Mouse (Mus musculus): Measurements from ENCODE around the gene Sidt2.
A peak's percentile ranks its signal among the peaks of the same experiment; 100 is the strongest.

Sidt2 gene

DNA sequence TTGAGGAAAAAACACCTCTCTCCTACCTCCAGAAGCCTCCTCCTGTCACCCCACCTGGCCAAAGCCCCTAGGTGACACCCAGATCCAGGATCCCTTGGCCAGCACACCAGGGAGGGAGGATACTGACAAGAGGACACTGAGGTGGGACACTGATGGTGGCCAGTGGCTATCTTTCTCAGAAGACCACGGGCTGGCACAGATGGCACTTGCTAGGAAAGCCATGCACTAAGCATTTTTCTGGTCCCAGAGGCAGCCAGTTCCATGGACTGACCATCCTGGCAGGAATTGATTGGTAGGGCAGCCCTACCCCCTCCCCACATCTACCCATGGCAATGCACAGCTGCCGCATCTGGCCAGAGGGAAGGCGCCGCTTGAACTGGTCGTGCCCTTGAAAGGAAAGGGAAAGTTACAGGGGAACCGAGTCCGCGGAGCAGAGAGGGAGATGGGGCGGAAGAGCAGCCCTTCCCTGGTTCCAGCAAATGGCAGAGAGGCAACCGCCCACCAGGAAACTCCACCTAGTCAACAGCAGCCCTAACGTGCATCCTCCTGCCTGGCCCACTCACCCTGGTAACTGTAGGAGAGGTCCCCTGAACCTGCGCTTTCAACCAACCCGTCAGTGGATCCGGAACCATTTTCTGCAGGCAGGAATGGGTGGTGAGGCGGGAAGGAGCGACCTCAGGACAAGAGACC lies 8.7 kb downstream of the Sidt2 start:
- no peak for DNase-seq (ENCODE audit: low read depth)

DNA sequence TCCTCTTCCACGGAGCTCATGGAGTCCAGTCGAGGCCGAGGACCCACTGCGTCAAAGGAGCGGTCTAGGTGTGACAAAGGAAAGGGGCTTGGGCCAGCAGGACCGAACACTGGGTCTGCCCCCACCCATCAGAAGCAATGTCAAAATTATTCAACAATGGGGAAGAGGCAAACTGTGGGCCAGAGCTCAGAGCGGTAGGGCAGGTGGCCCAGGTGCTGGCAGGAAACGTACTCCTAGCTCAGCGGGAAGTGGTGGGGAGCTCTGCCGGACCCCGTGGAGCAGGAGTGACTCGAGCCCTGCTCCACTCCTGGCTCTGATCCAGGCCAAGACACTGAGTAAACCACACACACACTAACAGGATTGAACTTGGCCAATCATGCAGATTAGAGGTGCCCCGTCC lies 9.3 kb downstream of the Sidt2 start:
- DNase-seq (ENCODE audit: low read depth), result no peak

DNA sequence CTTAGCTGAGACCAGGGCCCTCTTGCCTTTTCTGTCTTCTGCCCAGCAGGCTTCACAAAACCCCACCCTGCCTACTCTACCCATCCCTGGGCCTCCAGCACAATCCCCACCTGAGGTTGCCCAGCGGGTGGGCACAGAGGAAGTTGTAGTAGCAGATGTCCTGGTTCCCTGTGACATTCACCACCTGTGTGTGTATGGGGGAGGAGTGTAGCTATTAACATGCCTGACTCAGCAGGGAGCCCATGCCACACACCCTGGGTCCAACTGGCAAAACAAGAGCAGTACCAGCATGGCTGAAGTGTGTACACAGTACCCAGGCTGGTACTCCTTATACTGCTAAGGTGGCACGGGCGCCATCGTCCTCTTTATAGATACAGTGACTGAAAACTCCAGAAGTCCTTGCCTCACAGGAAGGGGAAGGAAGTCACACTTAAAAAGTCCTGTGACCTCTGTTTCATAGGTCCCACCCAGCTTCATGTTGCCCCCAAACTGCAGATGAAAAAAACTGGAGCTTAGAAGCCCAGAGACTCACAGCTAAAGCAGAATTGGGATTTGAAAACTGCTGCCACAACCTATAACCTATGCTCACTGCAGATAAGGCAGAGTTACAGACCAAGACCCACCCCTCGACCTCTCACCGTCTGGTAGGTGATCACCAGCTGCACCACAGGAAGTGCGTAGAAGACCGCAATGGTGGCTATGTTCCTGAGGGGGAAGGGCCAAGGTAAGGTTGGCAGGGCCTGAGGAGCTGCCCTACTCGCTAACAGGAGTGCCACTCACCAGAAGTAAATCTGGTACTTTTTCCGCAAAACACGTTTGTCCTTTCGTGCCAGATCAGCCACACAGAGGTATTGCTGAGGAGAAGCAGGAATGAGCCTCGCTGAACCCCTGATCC lies 10.3 kb downstream of the Sidt2 start:
- DNase-seq (ENCODE audit: low read depth), result no peak

DNA sequence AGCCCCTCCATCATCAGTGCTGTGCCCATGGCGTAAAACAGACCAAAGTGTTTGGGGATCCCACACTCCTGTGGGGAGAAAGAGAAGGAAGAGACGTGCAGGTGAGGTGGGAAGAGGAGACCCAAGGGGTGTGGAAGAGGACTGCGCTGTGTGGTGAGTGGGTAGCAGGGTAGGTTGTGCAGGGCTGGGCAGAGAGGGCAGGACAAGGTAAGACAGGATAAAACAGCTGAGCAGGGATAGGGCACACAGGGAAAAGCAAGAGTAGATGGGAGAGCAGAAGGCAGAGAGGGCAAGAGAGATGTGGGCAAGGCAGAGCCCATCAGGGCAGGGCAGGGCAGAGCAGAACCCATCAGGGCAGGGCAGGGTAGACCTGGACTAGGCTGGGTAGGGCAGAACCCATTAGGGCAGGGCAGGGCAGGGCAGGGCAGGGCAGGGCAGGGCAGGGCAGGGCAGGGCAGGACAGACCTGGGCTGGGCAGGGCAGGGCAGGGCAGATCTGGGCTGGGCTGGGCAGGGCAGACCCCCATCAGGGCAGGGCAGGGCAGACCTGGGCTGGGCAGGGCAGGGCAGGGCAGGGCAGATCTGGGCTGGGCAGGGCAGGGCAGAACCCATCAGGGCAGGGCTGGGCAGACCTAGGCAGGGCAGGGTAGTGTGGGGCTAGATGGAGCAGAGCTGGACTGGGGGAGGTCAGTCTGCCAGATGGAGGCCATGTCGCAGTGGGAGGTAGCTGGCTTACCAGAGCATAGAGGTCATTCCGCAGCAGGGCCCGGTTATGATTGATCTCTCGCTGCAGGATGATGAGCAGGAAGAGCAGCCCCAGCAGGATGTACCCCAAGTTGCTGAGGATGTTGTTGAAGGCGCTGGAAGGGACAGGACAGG lies 11.2 kb downstream of the Sidt2 start:
- DNase-seq (ENCODE audit: low read depth), result no peak

DNA sequence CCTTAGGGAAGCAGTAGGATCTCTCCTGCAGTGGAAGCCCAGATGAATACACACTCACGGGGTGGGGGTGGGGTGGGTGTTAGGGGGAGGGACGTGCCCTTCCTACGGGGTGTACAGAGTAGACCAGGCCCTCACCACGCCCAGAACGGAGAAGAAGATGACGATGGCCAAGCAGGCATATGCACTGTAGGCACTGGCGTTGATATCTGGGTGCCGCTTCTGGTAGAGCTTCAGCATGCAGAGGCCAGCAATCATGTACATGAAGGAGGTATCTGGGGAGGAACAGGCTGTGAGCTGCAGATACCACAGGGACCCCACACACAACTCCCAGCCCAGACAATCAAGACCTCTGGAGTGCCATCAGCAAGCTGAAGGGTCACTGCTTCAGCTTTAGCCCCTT lies 12.1 kb downstream of the Sidt2 start:
- DNase-seq (ENCODE audit: low read depth), result no peak

DNA sequence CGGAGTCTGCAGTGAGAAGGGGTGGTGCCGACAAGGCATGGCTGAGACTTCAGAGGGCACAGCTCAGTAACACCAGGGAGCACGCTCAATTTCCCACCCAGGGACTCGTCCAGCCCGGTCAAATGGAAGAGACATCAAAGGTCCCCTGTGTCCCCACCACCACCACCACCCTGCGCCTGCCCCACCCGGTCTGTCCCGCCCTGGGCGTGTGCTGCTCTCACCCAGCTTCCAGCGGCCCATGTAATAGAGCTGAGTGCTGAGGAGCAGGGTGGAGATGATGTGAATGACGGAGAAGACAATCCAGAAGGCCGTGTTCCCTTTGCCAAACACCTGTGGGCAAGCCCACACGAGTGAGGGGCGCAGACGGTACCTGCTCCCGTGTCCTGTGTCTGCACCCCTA lies 12.6 kb downstream of the Sidt2 start:
- DNase-seq (ENCODE audit: low read depth), result no peak

DNA sequence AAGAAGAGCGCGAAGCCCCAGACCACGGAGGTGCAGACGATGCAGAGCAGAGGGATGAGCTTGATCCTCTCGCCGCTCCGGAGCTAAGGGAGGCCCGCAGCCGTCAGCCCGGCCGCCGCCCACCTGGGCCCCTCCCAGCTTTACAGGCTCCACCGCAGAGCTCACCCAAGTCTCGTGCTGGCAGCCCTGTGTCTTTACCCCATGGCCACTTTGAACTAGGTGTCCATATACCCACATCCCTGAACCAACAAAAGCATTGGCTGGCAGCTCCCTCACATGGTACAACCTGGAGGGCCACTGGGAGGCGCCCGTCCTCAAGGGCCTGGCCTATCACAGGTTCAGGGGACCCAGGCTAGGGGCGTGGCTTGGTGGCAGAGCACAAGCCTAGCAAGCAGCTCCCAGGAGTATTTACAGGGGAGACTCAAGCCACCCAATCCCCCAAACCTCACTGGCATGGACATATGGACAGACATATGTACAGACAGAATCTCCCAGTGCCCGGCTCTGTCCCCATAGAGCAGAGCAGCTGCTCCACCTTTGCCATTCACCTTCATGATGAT lies 13.6 kb downstream of the Sidt2 start:
- DNase-seq (ENCODE audit: low read depth), result no peak

DNA sequence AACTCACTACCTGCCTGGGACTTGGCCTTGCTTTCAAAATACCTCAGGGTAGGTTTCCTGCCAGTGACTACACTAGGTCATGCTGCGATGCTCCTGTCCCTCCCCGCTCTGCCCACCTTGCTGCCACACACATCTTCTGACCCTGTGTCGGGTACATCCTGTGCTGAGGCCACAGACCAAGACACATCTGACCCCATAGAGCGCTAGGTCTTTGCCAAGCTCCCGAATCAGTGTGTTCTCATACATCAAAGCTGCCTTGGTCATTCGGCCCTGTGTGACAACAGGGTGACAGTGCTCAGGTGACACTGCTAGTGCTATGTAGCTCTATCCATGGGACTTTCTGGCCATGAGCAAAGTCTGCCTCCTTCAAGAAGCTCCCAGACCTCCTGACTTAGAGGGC lies 15.3 kb downstream of the Sidt2 start:
- no peak for DNase-seq (ENCODE audit: low read depth)

DNA sequence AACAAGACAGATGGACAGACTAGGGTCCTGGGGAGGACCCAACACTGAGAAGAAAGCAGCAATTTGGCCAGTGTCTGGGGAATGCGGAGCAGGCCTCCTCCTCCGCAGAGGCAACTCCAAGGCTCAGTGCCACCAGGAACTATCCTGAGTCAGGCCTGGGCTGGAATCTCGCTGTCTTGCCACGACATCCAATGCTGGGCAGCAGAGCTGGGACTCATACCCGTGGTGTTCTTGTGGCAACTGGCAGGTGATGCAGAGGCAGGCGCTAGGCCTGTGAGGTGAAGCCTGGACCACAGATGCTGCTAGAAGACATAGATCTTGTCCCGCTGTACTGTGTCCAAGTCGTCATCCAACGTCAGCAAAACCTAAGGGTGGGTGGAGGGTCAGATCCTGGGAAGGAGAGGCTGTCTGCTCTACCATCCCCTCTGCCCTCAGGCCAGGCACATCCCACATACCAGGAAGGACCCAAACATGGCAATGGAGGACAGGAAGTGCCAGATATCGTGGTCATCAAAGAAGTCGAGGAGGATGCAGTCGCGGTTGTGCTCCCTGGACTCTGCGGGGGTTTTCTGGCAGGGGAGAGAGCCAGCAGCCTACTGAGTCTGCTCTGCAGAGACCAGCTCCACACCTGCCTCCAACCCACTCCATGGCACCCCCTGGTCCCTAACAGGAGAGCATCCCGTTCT lies 16.0 kb downstream of the Sidt2 start:
- no peak for DNase-seq (ENCODE audit: low read depth)

DNA sequence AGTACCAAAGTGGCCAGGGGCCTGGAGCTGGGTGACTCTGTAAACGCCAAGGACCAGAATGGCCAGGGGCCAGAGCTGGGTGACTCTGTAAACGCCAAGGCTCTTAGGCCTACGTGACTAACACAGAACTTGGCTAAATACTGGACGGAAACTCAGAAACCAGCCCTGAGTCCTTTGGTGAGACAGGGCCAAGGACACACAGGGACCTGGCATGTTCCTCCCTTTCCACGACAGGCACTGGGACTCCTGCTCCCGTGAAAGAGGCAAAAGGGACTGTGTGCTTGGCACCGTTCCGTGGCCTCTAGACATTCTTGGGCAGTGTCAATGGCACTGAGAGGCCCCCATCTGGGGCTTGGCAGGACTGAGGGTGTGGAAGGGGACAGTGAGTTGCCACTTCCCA lies 17.0 kb downstream of the Sidt2 start:
- DNase-seq (ENCODE audit: low read depth), result no peak

DNA sequence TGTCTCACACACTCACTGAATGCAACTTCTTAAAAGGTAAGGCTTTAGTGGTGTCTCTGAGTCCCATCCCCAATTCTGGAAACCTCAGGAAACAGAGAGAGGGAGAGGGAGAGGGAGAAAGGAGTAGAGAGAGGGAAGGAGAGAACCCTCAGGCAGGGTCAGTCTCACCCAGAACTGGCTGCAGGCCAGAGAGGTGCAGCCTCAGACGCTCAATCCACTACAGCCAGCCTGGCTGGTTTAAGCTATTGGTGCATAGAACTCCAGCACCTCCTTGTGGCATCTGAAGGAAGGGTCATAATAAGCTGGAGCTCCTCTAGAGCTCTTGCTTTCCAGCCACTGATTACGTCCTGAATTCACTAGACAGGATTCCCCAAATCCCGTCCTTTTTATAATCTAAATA lies 18.2 kb downstream of the Sidt2 start:
- peak; percentile 72 for DNase-seq (ENCODE audit: low read depth)

DNA sequence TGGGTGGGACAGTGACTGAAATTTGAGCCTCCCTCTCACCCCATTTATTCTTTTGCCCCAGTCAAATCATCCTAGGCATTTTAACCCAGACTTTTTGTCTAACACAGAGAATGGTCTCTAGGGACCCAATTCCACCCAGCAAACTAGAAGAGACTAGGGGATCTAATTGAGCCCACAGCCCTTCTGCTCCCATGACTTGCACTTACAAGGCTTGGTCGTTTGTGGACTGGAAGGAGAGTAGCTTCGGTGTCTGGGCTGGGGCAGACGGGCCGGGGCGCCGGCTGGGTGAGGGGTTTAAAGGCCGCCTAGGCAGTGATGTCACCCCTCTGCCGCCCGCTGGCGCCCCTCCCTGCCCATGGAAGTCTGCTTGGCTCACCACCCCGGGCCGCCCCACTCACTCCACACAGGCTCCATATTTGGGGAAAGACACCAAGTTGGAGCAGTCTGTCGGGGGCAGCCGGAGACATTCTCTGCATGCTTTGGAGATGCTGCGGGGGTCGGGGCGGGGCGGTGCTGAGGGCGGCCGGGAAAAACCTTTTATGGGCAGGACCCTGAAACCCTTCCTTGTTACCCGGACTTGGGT lies 19.3 kb downstream of the Sidt2 start, which contains the start of gene Tagln:
Gene Tagln, minus strand, starts transcription at position 431 of the 583 bp plus-strand sequence.
- DNase-seq (ENCODE audit: low read depth), result no peak

DNA sequence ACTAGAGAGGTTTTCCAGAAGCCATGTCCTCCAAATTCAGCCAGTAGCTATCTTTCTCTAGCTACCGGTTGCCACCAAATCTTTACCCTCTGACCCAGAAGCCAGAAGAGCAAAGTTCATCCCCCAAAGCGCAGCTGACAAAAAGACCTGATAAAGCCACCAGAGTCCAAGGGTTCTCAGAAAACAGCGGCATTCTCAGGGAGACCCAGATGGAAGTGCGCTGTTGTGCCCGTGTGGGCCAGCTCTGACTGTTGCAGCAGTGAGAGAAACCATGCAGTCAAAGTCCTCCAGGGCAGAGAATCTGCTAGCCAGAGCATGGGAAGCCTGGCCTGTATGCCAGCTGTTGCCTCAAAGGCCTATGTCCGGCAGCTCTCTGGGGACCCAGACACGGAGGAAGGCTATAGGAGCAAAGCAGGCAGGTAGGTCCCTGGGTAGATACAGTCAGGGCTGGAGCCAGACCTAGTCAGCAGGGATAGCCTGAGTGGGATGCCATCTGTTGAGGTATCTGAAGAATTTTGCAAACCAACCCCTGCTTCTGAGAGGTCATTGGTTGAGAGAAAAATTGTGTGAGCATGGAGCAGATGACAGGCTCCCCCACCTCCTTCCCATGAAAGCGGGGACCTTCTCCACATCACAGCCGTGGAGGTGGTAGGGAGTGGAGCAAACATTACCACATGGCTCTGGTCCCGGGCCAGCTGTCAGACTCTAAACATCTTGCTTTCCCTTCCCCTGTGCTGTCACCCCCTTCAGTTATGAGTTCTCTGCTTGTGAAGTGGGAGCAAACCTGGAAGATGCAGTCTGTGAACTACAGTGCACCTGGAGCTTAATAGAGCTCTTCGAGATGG lies 22.3 kb downstream of the Sidt2 start:
- no peak for DNase-seq (ENCODE audit: low read depth)

DNA sequence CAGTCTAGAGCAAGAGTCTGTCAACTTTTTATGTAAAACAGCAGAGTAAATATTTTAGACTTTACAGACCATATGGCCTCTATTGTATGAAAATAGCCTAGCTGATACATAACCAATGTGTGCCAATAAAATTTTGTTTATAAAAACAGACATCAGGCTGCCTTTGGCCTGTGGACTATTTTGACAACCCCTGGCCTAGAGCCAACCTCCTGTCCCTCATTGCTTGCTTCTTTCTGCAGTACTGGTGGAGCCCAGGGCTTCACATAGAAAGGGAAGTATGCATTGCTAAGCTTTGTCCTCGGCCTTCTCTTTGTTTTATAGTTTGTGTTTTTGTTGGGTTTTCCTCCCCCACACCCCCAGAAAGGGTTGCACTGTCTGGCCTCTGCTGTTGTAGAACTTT lies 23.1 kb downstream of the Sidt2 start:
- DNase-seq (ENCODE audit: low read depth), result no peak

DNA sequence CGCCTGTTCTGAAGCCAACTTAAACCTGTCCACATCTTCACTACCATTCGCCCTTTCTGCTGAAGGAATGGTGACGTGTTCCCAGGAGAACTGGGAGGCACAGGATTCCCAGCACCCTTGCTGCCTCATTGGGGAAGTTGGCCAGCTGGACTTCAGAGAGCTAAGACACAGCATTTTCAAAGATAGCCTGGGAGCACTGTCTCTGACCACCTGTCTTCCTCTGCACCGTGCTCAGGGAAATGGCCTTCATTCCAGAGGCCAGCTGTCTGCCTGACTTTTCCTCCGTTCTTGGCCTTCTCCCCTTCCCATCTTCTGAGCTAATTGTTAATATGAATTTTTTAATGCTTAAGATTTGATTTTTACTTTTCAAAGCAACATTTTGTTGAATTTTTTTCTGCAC lies 25.8 kb downstream of the Sidt2 start:
- no peak for DNase-seq (ENCODE audit: low read depth)

DNA sequence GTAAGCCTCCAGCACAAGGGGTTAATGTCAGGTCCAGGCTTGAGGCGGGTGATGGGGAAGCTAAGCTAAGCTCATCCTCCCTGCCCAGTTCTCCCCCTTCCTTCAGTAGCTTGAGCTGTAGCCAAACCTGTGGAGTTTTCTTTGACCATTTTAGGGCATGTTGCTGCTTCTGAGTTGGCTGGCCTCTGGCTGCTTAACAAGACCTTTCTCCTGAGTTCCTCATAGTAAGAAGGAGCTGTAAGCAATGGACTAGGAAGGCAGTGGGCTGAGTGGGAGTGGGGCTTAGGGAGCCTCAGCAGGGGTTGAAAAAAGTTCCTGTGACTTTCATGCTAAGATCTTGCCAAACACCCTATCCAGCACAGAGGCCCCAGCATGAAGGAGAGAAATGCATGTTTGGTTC lies 35.2 kb downstream of the Sidt2 start:
- no peak for DNase-seq (ENCODE audit: low read depth)

DNA sequence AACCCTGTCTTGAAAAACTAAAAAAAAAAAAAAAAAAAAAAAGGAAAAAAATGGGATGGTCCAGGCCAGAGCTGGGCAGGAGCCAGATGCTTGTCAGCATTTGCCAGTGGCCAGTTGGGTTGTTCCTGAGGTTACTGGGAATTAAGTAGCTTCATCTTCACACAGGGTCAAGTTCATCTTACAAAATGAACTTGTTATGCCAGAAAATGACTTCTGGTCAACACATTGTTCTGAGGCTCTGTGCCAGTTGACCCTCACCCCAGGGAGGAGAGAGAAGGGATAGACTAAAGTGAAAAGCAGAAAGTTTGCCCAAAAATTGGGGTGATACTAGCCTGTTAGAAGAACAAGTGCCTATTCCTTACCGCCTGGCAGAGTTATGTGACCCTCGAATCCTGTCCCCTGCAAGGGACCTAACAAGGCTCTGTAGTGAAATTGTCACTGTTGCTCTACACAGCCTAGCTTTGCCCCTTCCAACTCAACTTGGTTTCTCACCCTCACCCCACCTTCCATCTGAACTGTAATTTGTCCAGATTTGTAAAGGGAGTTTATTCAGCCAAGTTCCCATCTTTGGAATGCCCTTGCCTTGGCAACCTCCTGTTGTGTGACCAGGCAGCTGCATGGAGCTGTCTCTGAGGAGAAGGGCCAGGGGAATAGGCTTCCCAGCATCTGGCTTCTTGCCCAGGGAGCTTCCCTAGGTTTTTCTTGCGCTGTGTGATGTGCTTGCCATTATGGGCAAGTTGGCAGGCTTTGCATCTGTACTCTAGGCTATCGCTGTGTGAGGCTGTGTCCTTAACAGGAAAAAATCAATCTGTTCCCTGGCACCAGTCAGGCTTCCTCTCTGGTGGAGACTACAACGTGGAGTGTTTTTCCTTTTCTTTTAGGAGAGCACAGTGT lies 37.8 kb downstream of the Sidt2 start:
- DNase-seq (ENCODE audit: low read depth), result no peak

DNA sequence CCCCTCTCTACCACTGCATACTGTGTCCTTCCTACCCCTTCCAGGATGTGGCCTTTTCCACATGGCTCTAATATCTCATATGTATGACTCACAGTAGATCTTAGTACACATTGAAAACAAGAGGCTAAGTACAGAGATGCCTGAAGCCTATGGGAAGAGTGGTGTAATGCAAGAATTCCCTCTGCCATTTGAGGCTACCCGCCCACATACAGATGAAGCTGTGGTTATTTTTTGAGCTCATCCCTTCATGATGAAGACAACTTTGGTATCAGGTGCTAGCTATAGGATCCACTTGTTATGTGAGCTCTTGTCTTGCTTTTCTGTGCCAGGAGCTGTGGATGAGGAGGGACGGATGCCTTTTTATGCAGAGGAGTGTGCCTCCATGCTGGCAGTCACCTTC lies 39.4 kb downstream of the Sidt2 start:
- no peak for DNase-seq (ENCODE audit: low read depth)

DNA sequence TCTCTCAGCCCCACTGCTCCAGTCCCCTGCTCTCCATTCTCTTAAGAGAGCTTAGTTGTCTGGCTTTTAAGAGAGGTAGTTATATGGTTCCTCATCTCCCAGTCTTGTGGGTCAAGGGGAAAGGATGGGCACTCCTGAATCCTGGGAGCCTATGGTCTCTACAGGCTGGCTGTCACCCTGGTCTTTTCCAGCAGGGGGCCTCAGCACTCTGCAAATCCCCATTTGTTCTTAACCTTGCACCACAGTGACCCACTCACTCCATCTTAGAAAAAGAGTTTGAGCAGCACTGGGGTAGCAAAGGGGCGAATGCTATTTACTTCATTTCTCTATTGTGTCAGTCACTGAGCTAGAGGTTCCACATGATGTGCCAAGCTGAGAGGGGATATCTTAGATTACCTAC lies 43.4 kb downstream of the Sidt2 start:
- no peak for DNase-seq (ENCODE audit: low read depth)

All from fibroblast of lung, adult 2 months (primary cell).